Mouse (Mus musculus): Measurements from ENCODE around the gene Papolg.

DNA sequence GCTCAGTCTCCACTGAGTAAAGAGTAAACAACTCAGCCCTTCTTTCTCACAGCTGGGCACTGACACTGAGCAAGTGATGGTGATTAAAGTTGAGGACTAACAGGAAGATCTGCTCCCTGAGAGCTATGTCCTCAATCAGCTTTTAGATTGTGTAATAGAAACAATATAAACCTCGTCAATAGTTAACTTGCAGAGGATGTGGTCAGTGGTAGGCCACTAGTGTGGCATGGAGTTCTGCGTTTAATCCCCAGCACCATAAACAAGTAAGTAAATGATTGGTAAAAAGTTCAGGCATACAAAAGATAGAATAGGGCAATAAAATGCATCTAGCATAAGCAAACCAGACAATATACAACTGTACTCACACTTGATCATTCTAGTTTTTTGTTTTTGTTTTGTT, 30.7 kb downstream of the Papolg start:
- TF ChIP-seq POLR2A (IDR thresholded peaks at IDR 0.05; ENCODE audit: low read depth, low read length) (no peak), POLR2AphosphoS2 (IDR thresholded peaks at IDR 0.05; ENCODE audit: low read depth, low read length) (no peak), RAD21 (IDR thresholded peaks at IDR 0.05; ENCODE audit: low read depth, low read length) (no peak), ETS1 (conservative IDR thresholded peaks at IDR 0.05; ENCODE audit: low read depth, low read length) (no peak), NRF1 (IDR thresholded peaks at IDR 0.05; ENCODE audit: low read depth, low read length) (no peak), ZMIZ1 (IDR thresholded peaks at IDR 0.05; ENCODE audit: low read depth, low read length) (no peak), EP300 (IDR thresholded peaks at IDR 0.05; ENCODE audit: low read length) (no peak), MEF2A (IDR thresholded peaks at IDR 0.05; ENCODE audit: borderline replicate concordance, low read depth, low read length) (no peak), NELFE (IDR thresholded peaks at IDR 0.05; ENCODE audit: low read depth, low read length) (no peak), CTCF (conservative IDR thresholded peaks at IDR 0.05 in 1 of 2, IDR thresholded peaks at IDR 0.05 in 1 of 2; ENCODE audit: low read depth in 2 of 2, low read length in 2 of 2) (no peak), MAFK (IDR thresholded peaks at IDR 0.05; ENCODE audit: insufficient replicate concordance, low read length) (no peak), MXI1 (IDR thresholded peaks at IDR 0.05; ENCODE audit: low read depth, low read length) (no peak), CHD2 (IDR thresholded peaks at IDR 0.05; ENCODE audit: low read length) (no peak)
